Mouse (Mus musculus): Measurements from ENCODE around the gene Tnn. TPM values are rescaled to one million over a fixed set of nuclear protein-coding genes. Genes with fewer than 3 reads are reported as not detected.

Gene Tnn
- total RNA-seq (2014; rRNA removed) (0.07 TPM in 1 of 2 replicates, not detected in the other), polyA plus RNA-seq (2012; rRNA removed) (not detected in 2 replicates)

- Histone ChIP-seq H3K79me2 (ENCODE audit: control insufficient read depth, insufficient read depth, low read length) (no peaks in the 10 kb centered on the region), H3K27me3 (ENCODE audit: control insufficient read depth, insufficient read depth, low read length) (no peaks in the 10 kb centered on the region), H3K9ac (ENCODE audit: low read depth, low read length) (no peak within 1 kb of the TSS), H3K4me3 (ENCODE audit: insufficient read depth, low read depth, low read length) (no peak within 1 kb of the TSS), H3K36me3 (ENCODE audit: control insufficient read depth, insufficient read depth, low read length) (no peaks in the 10 kb centered on the region), H3K27ac (replicated peaks; ENCODE audit: insufficient read depth, low read depth, low read length) (no peak within 1 kb of the TSS), H3K4me1 (ENCODE audit: control insufficient read depth, insufficient read depth, low read length) (no peaks in the 10 kb centered on the region)
- no peak for TF ChIP-seq POLR2A (IDR thresholded peaks at IDR 0.05; ENCODE audit: extremely low read depth, insufficient read depth, low read length)
- DNase-seq (ENCODE audit: extremely low read depth, low read depth, low spot score): no peak
- WGBS: 57% methylated on average over 8 of the region's 8 CpGs
These were observed at the start of gene Tnn for GRCm38 (mm10) chr1:160153480-160153879. TSS of gene Tnn (minus strand) at chr1:160153580.

GRCm38 (mm10) chr1:160195337-160195663, 41.9 kb upstream of the Tnn start:
- H3K79me2 ChIP-seq (ENCODE audit: control insufficient read depth, insufficient read depth, low read length): no peaks in the 10 kb centered on the region
- H3K27me3 ChIP-seq (ENCODE audit: control insufficient read depth, insufficient read depth, low read length): no peaks in the 10 kb centered on the region
- H3K36me3 ChIP-seq (ENCODE audit: control insufficient read depth, insufficient read depth, low read length): peaks cover 9% of the 10 kb centered on the region
- peak overlapping the region; percentile 62 for H3K27ac ChIP-seq (replicated peaks; ENCODE audit: insufficient read depth, low read depth, low read length)
- H3K4me3 ChIP-seq (ENCODE audit: insufficient read depth, low read depth, low read length): peak overlapping the region; percentile 74
- TF ChIP-seq CTCF (IDR thresholded peaks at IDR 0.05; ENCODE audit: low read depth, low read length): no peak
- TF ChIP-seq POLR2A (IDR thresholded peaks at IDR 0.05; ENCODE audit: extremely low read depth, insufficient read depth, low read length): no peak
- under 1% methylated on average over 13 of the region's 13 CpGs for WGBS
- peak overlapping the region; percentile 84 for H3K9ac ChIP-seq (ENCODE audit: low read depth, low read length)
- peaks cover 2% of the 10 kb centered on the region; the same call in 1 of the 2 replicates for H3K4me1 ChIP-seq (ENCODE audit: control insufficient read depth, insufficient read depth, low read length)
- no peak for DNase-seq (ENCODE audit: extremely low read depth, low read depth, low spot score)

- peak within 1 kb of the TSS; percentile 74 for H3K4me3 ChIP-seq (ENCODE audit: insufficient read depth, low read depth, low read length)
- peaks cover 6% of the 10 kb centered on the region; the same call in 1 of the 2 replicates for H3K36me3 ChIP-seq (ENCODE audit: control insufficient read depth, insufficient read depth, low read length)
- peak; percentile 91 for TF ChIP-seq CTCF (IDR thresholded peaks at IDR 0.05; ENCODE audit: low read depth, low read length)
- TF ChIP-seq POLR2A (IDR thresholded peaks at IDR 0.05; ENCODE audit: extremely low read depth, insufficient read depth, low read length): peak; percentile 81
- H3K9ac ChIP-seq (ENCODE audit: low read depth, low read length): peak within 1 kb of the TSS; percentile 84
- no peaks in the 10 kb centered on the region for H3K79me2 ChIP-seq (ENCODE audit: control insufficient read depth, insufficient read depth, low read length)
- peak; percentile 98 for DNase-seq (ENCODE audit: extremely low read depth, low read depth, low spot score)
- H3K27ac ChIP-seq (replicated peaks; ENCODE audit: insufficient read depth, low read depth, low read length): peak within 1 kb of the TSS; percentile 62
- peaks cover 2% of the 10 kb centered on the region; the same call in 1 of the 2 replicates for H3K4me1 ChIP-seq (ENCODE audit: control insufficient read depth, insufficient read depth, low read length)
- 8% methylated on average over 31 of the region's 31 CpGs for WGBS
- no peaks in the 10 kb centered on the region for H3K27me3 ChIP-seq (ENCODE audit: control insufficient read depth, insufficient read depth, low read length)
These were observed 41.4 kb upstream of the Tnn start, which contains the start of gene Mrps14 for GRCm38 (mm10) chr1:160194529-160195336. TSS of gene Mrps14 (plus strand) at chr1:160195215.

GRCm38 (mm10) chr1:160184506-160184905, 31.1 kb upstream of the Tnn start:
- no peak for DNase-seq (ENCODE audit: extremely low read depth, low read depth, low spot score)
- Histone ChIP-seq H3K27me3 (ENCODE audit: control insufficient read depth, insufficient read depth, low read length) (no peaks in the 10 kb centered on the region), H3K9ac (ENCODE audit: low read depth, low read length) (no peak overlapping the region), H3K27ac (replicated peaks; ENCODE audit: insufficient read depth, low read depth, low read length) (no peak overlapping the region), H3K4me1 (ENCODE audit: control insufficient read depth, insufficient read depth, low read length) (no peaks in the 10 kb centered on the region), H3K36me3 (ENCODE audit: control insufficient read depth, insufficient read depth, low read length) (no peaks in the 10 kb centered on the region), H3K4me3 (ENCODE audit: insufficient read depth, low read depth, low read length) (no peak overlapping the region), H3K79me2 (ENCODE audit: control insufficient read depth, insufficient read depth, low read length) (no peaks in the 10 kb centered on the region)
- WGBS: 29% methylated on average over 5 of the region's 5 CpGs
- TF ChIP-seq POLR2A (IDR thresholded peaks at IDR 0.05; ENCODE audit: extremely low read depth, insufficient read depth, low read length): no peak
- TF ChIP-seq CTCF (IDR thresholded peaks at IDR 0.05; ENCODE audit: low read depth, low read length): no peak

- Histone ChIP-seq H3K27me3 (ENCODE audit: control insufficient read depth, insufficient read depth, low read length) (no peaks in the 10 kb centered on the region), H3K36me3 (ENCODE audit: control insufficient read depth, insufficient read depth, low read length) (no peaks in the 10 kb centered on the region), H3K27ac (replicated peaks; ENCODE audit: insufficient read depth, low read depth, low read length) (no peak overlapping the region), H3K9ac (ENCODE audit: low read depth, low read length) (no peak overlapping the region), H3K4me1 (ENCODE audit: control insufficient read depth, insufficient read depth, low read length) (no peaks in the 10 kb centered on the region), H3K4me3 (ENCODE audit: insufficient read depth, low read depth, low read length) (no peak overlapping the region), H3K79me2 (ENCODE audit: control insufficient read depth, insufficient read depth, low read length) (no peaks in the 10 kb centered on the region)
- WGBS: 65% methylated on average over 4 of the region's 4 CpGs
- TF ChIP-seq CTCF (IDR thresholded peaks at IDR 0.05; ENCODE audit: low read depth, low read length) (no peak), POLR2A (IDR thresholded peaks at IDR 0.05; ENCODE audit: extremely low read depth, insufficient read depth, low read length) (no peak)
- DNase-seq (ENCODE audit: extremely low read depth, low read depth, low spot score): no peak
These were observed 27.8 kb upstream of the Tnn start for GRCm38 (mm10) chr1:160181216-160181615.

GRCm38 (mm10) chr1:160176903-160177302, 23.5 kb upstream of the Tnn start:
- no peak overlapping the region for H3K27ac ChIP-seq (replicated peaks; ENCODE audit: insufficient read depth, low read depth, low read length)
- no peak for TF ChIP-seq CTCF (IDR thresholded peaks at IDR 0.05; ENCODE audit: low read depth, low read length)
- TF ChIP-seq POLR2A (IDR thresholded peaks at IDR 0.05; ENCODE audit: extremely low read depth, insufficient read depth, low read length): no peak
- 84% methylated on average over 8 of the region's 8 CpGs for WGBS
- H3K4me1 ChIP-seq (ENCODE audit: control insufficient read depth, insufficient read depth, low read length): no peaks in the 10 kb centered on the region
- H3K79me2 ChIP-seq (ENCODE audit: control insufficient read depth, insufficient read depth, low read length): no peaks in the 10 kb centered on the region
- H3K4me3 ChIP-seq (ENCODE audit: insufficient read depth, low read depth, low read length): no peak overlapping the region
- no peaks in the 10 kb centered on the region for H3K36me3 ChIP-seq (ENCODE audit: control insufficient read depth, insufficient read depth, low read length)
- H3K9ac ChIP-seq (ENCODE audit: low read depth, low read length): no peak overlapping the region
- DNase-seq (ENCODE audit: extremely low read depth, low read depth, low spot score): no peak
- peaks cover 3% of the 10 kb centered on the region; the same call in 1 of the 2 replicates for H3K27me3 ChIP-seq (ENCODE audit: control insufficient read depth, insufficient read depth, low read length)

All from liver, adult 2 months (tissue).